Mouse (Mus musculus) G1E (cell line): Measurements from ENCODE around the gene Sec14l3.

Experiments used
- CTCF ChIP-seq: IDR thresholded peaks from 2 replicates; pipeline ENCODE4 v1.5.1; 2012; ENCODE audit warnings: low read depth, low read length, inconsistent platforms, mixed read lengths
- GATA1 ChIP-seq: IDR thresholded peaks from 2 replicates; pipeline ENCODE4 v1.6.1; 2012; ENCODE audit warnings: borderline replicate concordance, low read length, inconsistent platforms, mixed read lengths
- GATA2 ChIP-seq: IDR thresholded peaks from 2 replicates; pipeline ENCODE4 v1.6.1; 2012; ENCODE audit warnings: low read depth, low read length, inconsistent platforms, borderline replicate concordance
- POLR2AphosphoS5 ChIP-seq: IDR thresholded peaks from 2 replicates; pipeline ENCODE4 v1.6.1; 2012; ENCODE audit warnings: low read depth, low read length, inconsistent platforms; ENCODE audit not compliant: insufficient replicate concordance
- TAL1 ChIP-seq: conservative IDR thresholded peaks from 2 replicates; pipeline ENCODE4 v1.6.1; 2012; ENCODE audit warnings: low read depth, low read length, inconsistent platforms, mixed read lengths

DNA sequence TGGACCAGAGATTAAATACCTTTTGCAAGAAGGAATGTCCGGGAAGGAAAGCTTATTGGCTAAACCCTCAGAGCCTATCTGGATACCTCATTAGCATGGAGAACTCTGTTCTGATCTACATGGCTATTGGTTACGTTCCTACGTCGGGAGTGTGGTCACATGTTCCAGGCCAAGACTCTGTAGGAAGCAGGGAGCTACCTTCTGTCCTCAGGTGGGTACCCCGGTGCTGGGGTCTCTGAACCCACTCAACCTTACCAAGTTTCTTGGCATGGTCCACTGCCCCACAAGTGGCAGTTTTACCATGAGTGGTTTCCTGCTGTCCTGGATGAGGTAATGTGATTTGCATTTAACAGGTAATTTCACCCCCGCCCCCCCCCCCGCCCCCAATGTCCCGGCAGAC lies 37.6 kb upstream of the Sec14l3 start:
- no peak for TF ChIP-seq CTCF
- TF ChIP-seq TAL1, result no peak
- no peak for TF ChIP-seq GATA2
- no peak for TF ChIP-seq POLR2AphosphoS5
- TF ChIP-seq GATA1, result no peak
